ENCODE assay signal across 8 mouse cellular contexts in the genomic region with DNA sequence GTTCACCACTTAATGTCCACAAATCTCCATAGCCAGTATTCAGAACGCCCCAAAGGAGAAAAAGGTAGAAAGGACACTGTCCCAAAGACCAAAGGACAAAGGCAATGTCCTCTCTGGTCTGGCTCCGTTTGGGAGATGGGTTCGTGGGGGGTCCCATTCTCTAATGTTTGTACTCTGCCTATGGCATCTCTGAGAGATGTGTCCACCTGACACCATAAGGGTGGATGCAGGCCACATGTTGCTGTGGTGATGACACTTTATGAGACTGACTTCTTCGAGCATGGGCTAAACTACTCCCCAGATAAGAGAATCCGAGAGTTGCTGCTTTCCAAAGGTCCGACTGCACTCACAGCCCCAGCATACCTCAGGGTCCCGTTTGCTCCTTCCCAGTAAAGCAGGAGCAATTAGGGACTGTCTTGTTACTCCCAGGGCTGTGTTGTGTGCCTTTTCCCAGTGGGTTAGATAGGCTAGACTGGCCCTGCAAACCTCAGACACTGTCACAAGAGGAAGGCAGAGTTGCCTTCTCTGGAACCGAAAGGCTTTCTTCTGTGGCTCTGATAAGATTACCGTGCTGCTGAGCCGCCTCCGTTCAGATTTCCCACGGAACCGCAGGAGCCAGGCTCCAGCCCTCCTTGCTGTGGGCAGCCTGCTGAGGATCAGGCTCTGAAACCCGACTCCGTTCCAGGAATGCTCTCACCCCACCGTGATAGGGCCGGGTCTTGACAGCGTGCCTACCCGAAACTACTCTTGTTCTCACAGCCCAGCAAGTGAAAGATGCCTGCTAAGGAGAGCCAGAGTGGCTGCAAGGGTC. TPM values are rescaled to one million over a fixed set of nuclear protein-coding genes. Genes with fewer than 3 reads are reported as not detected.
DNase-seq lines count a peak whose midpoint lies in the region; ATAC-seq and TF ChIP-seq lines count a peak whose summit lies in the region.

No protein-coding gene starts in this region.

- H3K4me1 ChIP-seq in lung, postnatal 0 days (ENCODE audit: insufficient read depth, low read depth, low read length) = peaks cover 14% of the 10 kb centered on the region
- peaks cover 38% of the 10 kb centered on the region for H3K4me1 ChIP-seq in embryonic facial prominence, embryonic 10.5 days
- peaks cover 78% of the 10 kb centered on the region for H3K4me1 ChIP-seq in heart, embryonic 16.5 days (ENCODE audit: control insufficient read depth, insufficient read depth, low read length)
- H3K4me1 ChIP-seq in liver, embryonic 12.5 days = peaks cover 55% of the 10 kb centered on the region
- H3K4me1 ChIP-seq in stomach, postnatal 0 days (replicated peaks; ENCODE audit: control insufficient read depth, insufficient read depth) = peaks cover 11% of the 10 kb centered on the region

- peak overlapping the region; percentile 44 for H3K4me2 ChIP-seq in lung, postnatal 0 days (replicated peaks; ENCODE audit: low read depth, low read length)
- peak overlapping the region; percentile 66 for H3K4me2 ChIP-seq in heart, embryonic 16.5 days (ENCODE audit: low read depth, low read length)
- peak overlapping the region; percentile 30 for H3K4me2 ChIP-seq in liver, embryonic 12.5 days
- peak overlapping the region; percentile 46 for H3K4me2 ChIP-seq in stomach, postnatal 0 days (replicated peaks; ENCODE audit: low read depth)

- WGBS in lung, postnatal 0 days = 26% methylated on average over 19 of the region's 19 CpGs
- 13% methylated on average over 19 of the region's 19 CpGs for WGBS in embryonic facial prominence, embryonic 10.5 days
- 11% methylated on average over 19 of the region's 19 CpGs for WGBS in heart, embryonic 16.5 days
- WGBS in liver, embryonic 12.5 days (ENCODE audit: insufficient replicate concordance) = 21% methylated on average over 19 of the region's 19 CpGs
- WGBS in stomach, postnatal 0 days = 24% methylated on average over 19 of the region's 19 CpGs

- no peaks in the 10 kb centered on the region for H3K27me3 ChIP-seq in lung, postnatal 0 days (replicated peaks; ENCODE audit: insufficient read depth, low read length)
- peaks cover 57% of the 10 kb centered on the region for H3K27me3 ChIP-seq in embryonic facial prominence, embryonic 10.5 days (replicated peaks; ENCODE audit: low read depth, poor library complexity, severe bottlenecking)
- no peaks in the 10 kb centered on the region for H3K27me3 ChIP-seq in heart, embryonic 16.5 days (ENCODE audit: control insufficient read depth, insufficient read depth, low read length)
- peaks cover 65% of the 10 kb centered on the region for H3K27me3 ChIP-seq in liver, embryonic 12.5 days (replicated peaks)
- H3K27me3 ChIP-seq in stomach, postnatal 0 days (ENCODE audit: control insufficient read depth, insufficient read depth, low read length) = no peaks in the 10 kb centered on the region

- no peaks in the 10 kb centered on the region for H3K9me3 ChIP-seq in lung, postnatal 0 days (ENCODE audit: low read length)
- no peaks in the 10 kb centered on the region for H3K9me3 ChIP-seq in embryonic facial prominence, embryonic 10.5 days
- no peaks in the 10 kb centered on the region for H3K9me3 ChIP-seq in heart, embryonic 16.5 days (replicated peaks; ENCODE audit: control insufficient read depth, low read length)
- no peaks in the 10 kb centered on the region for H3K9me3 ChIP-seq in liver, embryonic 12.5 days (replicated peaks)
- no peaks in the 10 kb centered on the region for H3K9me3 ChIP-seq in stomach, postnatal 0 days (ENCODE audit: control insufficient read depth, low read length)

- peak; percentile 42 for ATAC-seq in lung, postnatal 0 days
- peak; percentile 50 for ATAC-seq in heart, embryonic 16.5 days (replicated peaks; ENCODE audit: extremely low read depth, insufficient read depth, low FRiP score)
- no peak for ATAC-seq in liver, embryonic 12.5 days
- no peak for ATAC-seq in stomach, postnatal 0 days (ENCODE audit: low FRiP score, low TSS enrichment)
- ATAC-seq in activated CD4-positive, CD25-positive, alpha-beta regulatory T cell, adult 4 months = no peak

- no peak for TF ChIP-seq CTCF in lung, postnatal 0 days (IDR thresholded peaks at IDR 0.05)
- no peak for TF ChIP-seq CTCF in stomach, postnatal 0 days (IDR thresholded peaks at IDR 0.05; ENCODE audit: low read depth)

- no peaks in the 10 kb centered on the region for H3K36me3 ChIP-seq in lung, postnatal 0 days (ENCODE audit: insufficient read depth, low read length)
- H3K36me3 ChIP-seq in embryonic facial prominence, embryonic 10.5 days (replicated peaks) = no peaks in the 10 kb centered on the region
- no peaks in the 10 kb centered on the region; the same call in 1 of the 2 replicates for H3K36me3 ChIP-seq in heart, embryonic 16.5 days (ENCODE audit: control insufficient read depth, insufficient read depth)
- H3K36me3 ChIP-seq in liver, embryonic 12.5 days = no peaks in the 10 kb centered on the region
- H3K36me3 ChIP-seq in stomach, postnatal 0 days (ENCODE audit: control insufficient read depth, insufficient read depth, low read length) = no peaks in the 10 kb centered on the region

- H3K9ac ChIP-seq in lung, postnatal 0 days (replicated peaks; ENCODE audit: low read depth) = 0 out of 2 replicates have a peak overlapping the region, but pooled peaks have one; percentile 19
- peak overlapping the region; percentile 68 for H3K9ac ChIP-seq in heart, embryonic 16.5 days (ENCODE audit: low read length)
- no peak overlapping the region for H3K9ac ChIP-seq in liver, embryonic 12.5 days
- H3K9ac ChIP-seq in stomach, postnatal 0 days (ENCODE audit: low read length) = peak overlapping the region; percentile 55

- TF ChIP-seq EP300 in lung, postnatal 0 days (IDR thresholded peaks at IDR 0.05) = no peak
- no peak for TF ChIP-seq EP300 in stomach, postnatal 0 days (optimal IDR thresholded peaks at IDR 0.05)

- 0 out of 2 replicates have a peak overlapping the region, but pooled peaks have one; percentile 8 for H3K4me3 ChIP-seq in lung, postnatal 0 days (ENCODE audit: low read depth, low read length)
- H3K4me3 ChIP-seq in embryonic facial prominence, embryonic 10.5 days = peak overlapping the region; percentile 41
- peak overlapping the region; percentile 40 for H3K4me3 ChIP-seq in heart, embryonic 16.5 days (ENCODE audit: low read length)
- no peak overlapping the region for H3K4me3 ChIP-seq in liver, embryonic 12.5 days
- H3K4me3 ChIP-seq in stomach, postnatal 0 days (ENCODE audit: low read depth, low read length) = peak overlapping the region; percentile 19

- peak overlapping the region; percentile 35; the same call in 1 of the 2 replicates for H3K27ac ChIP-seq in lung, postnatal 0 days (ENCODE audit: low read length)
- peak overlapping the region; percentile 72 for H3K27ac ChIP-seq in embryonic facial prominence, embryonic 10.5 days (replicated peaks)
- peak overlapping the region; percentile 90 for H3K27ac ChIP-seq in heart, embryonic 16.5 days (ENCODE audit: low read length)
- H3K27ac ChIP-seq in liver, embryonic 12.5 days = no peak overlapping the region
- H3K27ac ChIP-seq in stomach, postnatal 0 days (replicated peaks) = peak overlapping the region; percentile 53

- no peak for DNase-seq in lung, postnatal 0 days (ENCODE audit: low spot score)
- DNase-seq in lung, postnatal 36 days = no peak
- DNase-seq in embryonic facial prominence, embryonic 10.5 days (ENCODE audit: low spot score) = peak; percentile 76
- DNase-seq in stomach, postnatal 0 days (ENCODE audit: low spot score) = peak; percentile 53
- no peak for DNase-seq in cerebellum, adult 8-10 months

RNA-seq across cellular contexts. Expression of a gene that starts 7.1 kb away (rescaled TPM):
- 49.6 and 54.4 TPM in 2 replicates for polyA plus RNA-seq in lung, postnatal 0 days (2015; fragmentation: Nextera tagmentation; extraction: Ambion mirVana)
- polyA plus RNA-seq in embryonic facial prominence, embryonic 10.5 days (2016; fragmentation: Nextera tagmentation; extraction: Ambion mirVana) = 10.3 and 10.8 TPM in 2 replicates
- 99.3 and 111 TPM in 2 replicates for polyA plus RNA-seq in heart, embryonic 16.5 days (2015; fragmentation: Nextera tagmentation; extraction: Ambion mirVana)
- polyA plus RNA-seq in liver, embryonic 12.5 days (2016; fragmentation: Nextera tagmentation; extraction: Ambion mirVana) = 10.7 and 10.8 TPM in 2 replicates
- 16.1 TPM in 2 replicates for polyA plus RNA-seq in stomach, postnatal 0 days (2015; fragmentation: Nextera tagmentation; extraction: Ambion mirVana)
- 100 to 1,000 TPM; 110 to 112 TPM for polyA plus RNA-seq in activated CD4-positive, CD25-positive, alpha-beta regulatory T cell, adult 4 months (2017; shearing (Covaris generic))

Comparison
In these comparisons a context has a peak if more than half of its experiments do, and no peak if none do; other contexts are left out.
1. ATAC-seq: peak in lung, postnatal 0 days (single experiment) and heart, embryonic 16.5 days (single experiment); none in liver, embryonic 12.5 days (single experiment), stomach, postnatal 0 days (single experiment) and activated CD4-positive, CD25-positive, alpha-beta regulatory T cell, adult 4 months (single experiment).
2. DNase-seq: peak in embryonic facial prominence, embryonic 10.5 days (single experiment) and stomach, postnatal 0 days (single experiment); none in lung, postnatal 0 days (single experiment), lung, postnatal 36 days (single experiment) and cerebellum, adult 8-10 months (single experiment).
3. Peak in every context shown above with its lines, with median percentiles within 50 percentile points of each other: H3K4me2 ChIP-seq.